Mouse (Mus musculus): ENCODE measurements around the gene Chst8.

The Chst8 gene

GRCm38 (mm10) chr7:34630211-34631085 lies 182.1 kb downstream of the Chst8 start:
- in situ Hi-C loops (cut with MboI), result no loop called here

GRCm38 (mm10) chr7:34629702-34630210 lies 182.8 kb downstream of the Chst8 start:
- in situ Hi-C loops (cut with MboI), result no loop called here
